Mouse (Mus musculus) cortical plate, adult 2 months (tissue): Measurements from ENCODE around the gene Slc25a44. TPM values are rescaled to one million over a fixed set of nuclear protein-coding genes. Genes with fewer than 3 reads are reported as not detected.
A peak's percentile ranks its signal among the peaks of the same experiment; 100 is the strongest.
"Not testable (repeated sequence)": the region's sequence is repeated elsewhere in the genome, so short reads cannot be mapped to it uniquely, and the experiment has no call there.

ENCODE experiments used
- H3K27ac ChIP-seq: fragments of 200-500 bp; 2 replicates; pipeline ENCODE4 v1.5.1; 2012; ENCODE audit warnings: low read length, control low read depth, inconsistent platforms; ENCODE audit not compliant: insufficient read depth
- H3K4me1 ChIP-seq: fragments of 200-500 bp; 2 replicates; pipeline ENCODE4 v1.6.1; 2011; ENCODE audit warnings: low read length; ENCODE audit not compliant: control insufficient read depth, insufficient read depth
- H3K4me3 ChIP-seq: fragments of 200-500 bp; 2 replicates; pipeline ENCODE4 v1.5.1; 2011; ENCODE audit warnings: mild to moderate bottlenecking, low read length, control low read depth; ENCODE audit not compliant: insufficient read depth
- CTCF ChIP-seq: fragments of 200-500 bp; IDR thresholded peaks from 2 replicates; pipeline ENCODE4 v1.5.1; 2011; ENCODE audit warnings: mild to moderate bottlenecking, control low read depth, low read length; ENCODE audit not compliant: insufficient read depth; ENCODE audit errors: extremely low read depth
- POLR2A ChIP-seq: fragments of 200-500 bp; IDR thresholded peaks from 2 replicates; pipeline ENCODE4 v1.6.1; 2011; ENCODE audit warnings: mild to moderate bottlenecking, low read length, control low read depth; ENCODE audit not compliant: insufficient read depth; ENCODE audit errors: extremely low read depth
- polyA plus RNA-seq: library from polyadenylated mRNA; depleted of rRNA; stranded (reverse); fragments of >200 nt; gene quantifications from 2 replicates; pipeline ENCODE4 v1.2.3, GENCODE M21; 2012

Gene Slc25a44
- polyA plus RNA-seq, 1 experiment: 76.4 TPM

GRCm38 (mm10) chr3:88439582-88439981 lies 14.6 kb upstream of the Slc25a44 start:
- no peak for TF ChIP-seq CTCF
- no peak for TF ChIP-seq POLR2A
- Histone ChIP-seq H3K4me3 (no peak overlapping the region), H3K4me1 (peaks cover 11% of the 10 kb centered on the region), H3K27ac (no peak overlapping the region)

- Histone ChIP-seq H3K27ac (no peak overlapping the region), H3K4me3 (no peak overlapping the region), H3K4me1 (peaks cover 10% of the 10 kb centered on the region)
- no peak for TF ChIP-seq CTCF
- no peak for TF ChIP-seq POLR2A
Measured at GRCm38 (mm10) chr3:88437454-88437853, 12.5 kb upstream of the Slc25a44 start.

GRCm38 (mm10) chr3:88436395-88437201 lies 11.7 kb upstream of the Slc25a44 start:
- TF ChIP-seq POLR2A: no peak
- 0 out of 2 replicates have a peak, but pooled peaks have one; percentile 28 for TF ChIP-seq CTCF
- peak overlapping the region; percentile 14 for H3K27ac ChIP-seq
- no peak overlapping the region for H3K4me3 ChIP-seq
- H3K4me1 ChIP-seq: peaks cover 10% of the 10 kb centered on the region

- TF ChIP-seq POLR2A (no peak), CTCF (no peak)
- no peak overlapping the region for H3K27ac ChIP-seq
- no peak overlapping the region for H3K4me3 ChIP-seq
- peaks cover 8% of the 10 kb centered on the region; the same call in 1 of the 2 replicates for H3K4me1 ChIP-seq
Measured at GRCm38 (mm10) chr3:88435515-88435914, 10.6 kb upstream of the Slc25a44 start.

- not testable (repeated sequence) for H3K4me1 ChIP-seq, H3K4me3 ChIP-seq, H3K27ac ChIP-seq
- TF ChIP-seq CTCF: 0 out of 2 replicates have a peak, but pooled peaks have one; percentile 13
Measured at GRCm38 (mm10) chr3:88428639-88429038, 3.7 kb upstream of the Slc25a44 start.

- peaks cover 5% of the 10 kb centered on the region; the same call in 1 of the 2 replicates for H3K4me1 ChIP-seq
- H3K4me3 ChIP-seq: no peak overlapping the region
- TF ChIP-seq CTCF: no peak
- TF ChIP-seq POLR2A: no peak
- no peak overlapping the region for H3K27ac ChIP-seq
Measured at GRCm38 (mm10) chr3:88427342-88427905, 2.5 kb upstream of the Slc25a44 start.

- Histone ChIP-seq H3K27ac (no peak overlapping the region), H3K4me1 (peaks cover 8% of the 10 kb centered on the region), H3K4me3 (no peak overlapping the region)
- TF ChIP-seq POLR2A (no peak), CTCF (no peak)
Measured at GRCm38 (mm10) chr3:88425708-88426420, 925 bp upstream of the Slc25a44 start.

GRCm38 (mm10) chr3:88425330-88425689 lies 371 bp upstream of the Slc25a44 start:
- H3K4me3 ChIP-seq: peak overlapping the region; percentile 70; the same call in 1 of the 2 replicates
- H3K27ac ChIP-seq: no peak overlapping the region
- peaks cover 8% of the 10 kb centered on the region for H3K4me1 ChIP-seq
- TF ChIP-seq POLR2A (no peak), CTCF (no peak)

GRCm38 (mm10) chr3:88422020-88422720 lies 2.8 kb downstream of the Slc25a44 start:
- no peak overlapping the region for H3K27ac ChIP-seq

More at GRCm38 (mm10) chr3:88422020-88422720, 2.8 kb downstream of the Slc25a44 start:
- TF ChIP-seq POLR2A (no peak), CTCF (no peak)
- Histone ChIP-seq H3K4me3 (peak overlapping the region; percentile 7; the same call in 1 of the 2 replicates), H3K4me1 (peaks cover 12% of the 10 kb centered on the region)
